Mouse (Mus musculus) thymus, adult 2 months (tissue): ENCODE measurements around the gene Gnpat. TPM values are rescaled to one million over a fixed set of nuclear protein-coding genes. Genes with fewer than 3 reads are reported as not detected.

Experiments
- DNase-seq: peaks from one replicate; pipeline ENCODE4 v3.0.0; 2021
- H3K27ac ChIP-seq: fragments of 200-500 bp; 2 replicates; pipeline ENCODE4 v1.5.1; 2012; ENCODE audit warnings: low read length, control low read depth; ENCODE audit not compliant: control insufficient read depth, insufficient read depth
- H3K27me3 ChIP-seq: fragments of 200-500 bp; 2 replicates; pipeline ENCODE4 v1.6.1; 2012; ENCODE audit warnings: mild to moderate bottlenecking, low read length, moderate library complexity, mixed read lengths; ENCODE audit not compliant: control insufficient read depth, insufficient read depth
- H3K36me3 ChIP-seq: fragments of 200-500 bp; 2 replicates; pipeline ENCODE4 v1.6.1; 2012; ENCODE audit warnings: mild to moderate bottlenecking, low read length, moderate library complexity; ENCODE audit not compliant: control insufficient read depth, insufficient read depth
- H3K4me1 ChIP-seq: fragments of 200-500 bp; replicated peaks from 2 replicates; pipeline ENCODE4 v1.6.1; 2012; ENCODE audit warnings: low read length; ENCODE audit not compliant: control insufficient read depth, insufficient read depth
- H3K4me3 ChIP-seq: fragments of 200-500 bp; 2 replicates; pipeline ENCODE4 v1.5.1; 2012; ENCODE audit warnings: mild to moderate bottlenecking, low read length, control low read depth, moderate library complexity; ENCODE audit not compliant: control insufficient read depth, insufficient read depth
- CTCF ChIP-seq: fragments of 200-500 bp; IDR thresholded peaks from 2 replicates; pipeline ENCODE4 v1.5.1; 2012; ENCODE audit warnings: mild to moderate bottlenecking, control low read depth, low read length, moderate library complexity, borderline replicate concordance; ENCODE audit not compliant: control insufficient read depth, poor library complexity, insufficient read depth; ENCODE audit errors: extremely low read depth
- POLR2A ChIP-seq: fragments of 200-500 bp; IDR thresholded peaks from 2 replicates; pipeline ENCODE4 v1.6.1; 2012; ENCODE audit warnings: mild to moderate bottlenecking, low read length, control low read depth, moderate library complexity; ENCODE audit not compliant: control insufficient read depth, poor library complexity, insufficient read depth; ENCODE audit errors: extremely low read depth
- WGBS: fragments of 180-500 bp; shearing (Covaris S2); methylation state at CpG from one replicate; pipeline ENCODE4 v1.1.7; 2018; 5-methylcytosine and 5-hydroxymethylcytosine counted together
- polyA plus RNA-seq: library from polyadenylated mRNA; depleted of rRNA; stranded (reverse); fragments of >200 nt; gene quantifications from 2 replicates; pipeline ENCODE4 v1.2.3, GENCODE M21; 2012; rRNA removed

The Gnpat gene
- polyA plus RNA-seq, 1 experiment, result 72.3 TPM

GRCm38 (mm10) chr8:124932435-124932834 is 69.6 kb downstream of the Gnpat start:
- WGBS, result 81% methylated on average over 3 of the region's 3 CpGs
- Histone ChIP-seq H3K36me3 (no peaks in the 10 kb centered on the region), H3K4me1 (peaks cover 3% of the 10 kb centered on the region; the same call in 1 of the 2 replicates), H3K4me3 (no peak overlapping the region), H3K27me3 (no peaks in the 10 kb centered on the region), H3K27ac (no peak overlapping the region)
- DNase-seq, result no peak
- TF ChIP-seq POLR2A (no peak), CTCF (no peak)

GRCm38 (mm10) chr8:124935116-124935515 is 72.3 kb downstream of the Gnpat start:
- H3K27me3 ChIP-seq, result no peaks in the 10 kb centered on the region
- H3K27ac ChIP-seq, result no peak overlapping the region
- H3K36me3 ChIP-seq, result no peaks in the 10 kb centered on the region
- no peak for DNase-seq
- 91% methylated on average over 5 of the region's 5 CpGs for WGBS
- TF ChIP-seq CTCF (no peak), POLR2A (no peak)
- no peak overlapping the region for H3K4me3 ChIP-seq
- H3K4me1 ChIP-seq, result no peaks in the 10 kb centered on the region

- Histone ChIP-seq H3K36me3 (no peaks in the 10 kb centered on the region), H3K27me3 (no peaks in the 10 kb centered on the region), H3K27ac (no peak overlapping the region), H3K4me3 (no peak overlapping the region), H3K4me1 (no peaks in the 10 kb centered on the region)
- TF ChIP-seq CTCF (no peak), POLR2A (no peak)
- 99% methylated on average over 10 of the region's 10 CpGs for WGBS
- no peak for DNase-seq
Measured at GRCm38 (mm10) chr8:124936699-124937098, 73.9 kb downstream of the Gnpat start.

- H3K27me3 ChIP-seq, result no peaks in the 10 kb centered on the region
- TF ChIP-seq CTCF, result no peak
- no peak for TF ChIP-seq POLR2A
- no peak for DNase-seq
- no peak overlapping the region for H3K4me3 ChIP-seq
- H3K36me3 ChIP-seq, result no peaks in the 10 kb centered on the region
- H3K4me1 ChIP-seq, result no peaks in the 10 kb centered on the region
- no peak overlapping the region for H3K27ac ChIP-seq
- WGBS, result 91% methylated on average over 4 of the region's 4 CpGs
Measured at GRCm38 (mm10) chr8:124937293-124937692, 74.5 kb downstream of the Gnpat start.

Other genes with a start within 250 kb of the Gnpat start
- 17.3 and 18.1 TPM in 2 replicates for gene 2310022B05Rik, start 199.7 kb upstream of the Gnpat start, polyA plus RNA-seq
- gene Ttc13, start 141.1 kb upstream of the Gnpat start, polyA plus RNA-seq, result 49.8 and 53.2 TPM in 2 replicates
- 53.5 and 56.7 TPM in 2 replicates for gene Arv1, start 140.9 kb upstream of the Gnpat start, polyA plus RNA-seq
- gene Fam89a, start 111.2 kb upstream of the Gnpat start, polyA plus RNA-seq, result 14.2 and 15.5 TPM in 2 replicates
- gene Trim67, start 69.9 kb upstream of the Gnpat start, polyA plus RNA-seq, result 0.26 TPM in 2 replicates
- 15.1 and 18.7 TPM in 2 replicates for gene 2810004N23Rik, start 87 bp downstream of the Gnpat start, polyA plus RNA-seq
- gene Exoc8, start 34.7 kb downstream of the Gnpat start, polyA plus RNA-seq, result 12.0 and 15.2 TPM in 2 replicates
- gene Sprtn, start 34.9 kb downstream of the Gnpat start, polyA plus RNA-seq, result 26.8 and 27.6 TPM in 2 replicates
- gene Egln1, start 86.3 kb downstream of the Gnpat start, polyA plus RNA-seq, result 40.5 and 43.1 TPM in 2 replicates
- 54.9 and 60.1 TPM in 2 replicates for gene Tsnax, start 150.0 kb downstream of the Gnpat start, polyA plus RNA-seq
- gene Disc1, start 191.2 kb downstream of the Gnpat start, polyA plus RNA-seq, result 0.64 and 0.74 TPM in 2 replicates